Mouse (Mus musculus) cortical plate, adult 2 months (tissue): Measurements from ENCODE around the gene Gm11634.

Experiments
- CTCF ChIP-seq: fragments of 200-500 bp; IDR thresholded peaks from 2 replicates; pipeline ENCODE4 v1.5.1; 2011; ENCODE audit warnings: mild to moderate bottlenecking, control low read depth, low read length; ENCODE audit not compliant: insufficient read depth; ENCODE audit errors: extremely low read depth
- POLR2A ChIP-seq: fragments of 200-500 bp; IDR thresholded peaks from 2 replicates; pipeline ENCODE4 v1.6.1; 2011; ENCODE audit warnings: mild to moderate bottlenecking, low read length, control low read depth; ENCODE audit not compliant: insufficient read depth; ENCODE audit errors: extremely low read depth

GRCm38 (mm10) chr11:101556541-101556940 lies 42.5 kb downstream of the Gm11634 start:
- TF ChIP-seq CTCF = no peak
- TF ChIP-seq POLR2A = no peak
